Mouse (Mus musculus) cerebellum, adult 2 months (tissue): ENCODE measurements around the gene Cdr2.

Source experiments
- CTCF ChIP-seq: fragments of 200-500 bp; IDR thresholded peaks from 2 replicates; pipeline ENCODE4 v1.5.1; 2011; ENCODE audit warnings: low read depth, mild to moderate bottlenecking, control low read depth, low read length, moderate library complexity, borderline replicate concordance; ENCODE audit not compliant: insufficient read depth
- POLR2A ChIP-seq: fragments of 200-500 bp; IDR thresholded peaks from 2 replicates; pipeline ENCODE4 v1.6.1; 2011; ENCODE audit warnings: low read length, control low read depth, borderline replicate concordance; ENCODE audit not compliant: insufficient read depth

DNA sequence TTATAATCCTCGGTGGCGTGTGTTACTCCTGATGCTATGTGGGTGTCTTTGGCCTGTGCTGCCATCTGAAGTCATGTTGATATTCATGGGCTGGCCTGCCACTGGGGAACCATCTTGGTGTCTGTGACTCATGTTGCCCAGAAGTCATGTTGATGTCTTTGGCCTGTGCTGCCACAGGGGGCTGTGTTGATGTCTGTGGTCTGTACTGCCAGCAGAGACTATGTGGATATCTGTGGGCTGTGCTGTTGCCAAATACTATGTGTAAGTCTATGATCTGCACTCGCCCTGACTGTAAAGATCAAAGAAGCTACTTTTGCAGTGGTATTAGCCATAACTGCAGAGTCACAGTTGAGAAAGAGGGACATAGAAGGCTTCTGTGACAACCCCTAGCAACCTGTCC, 36.7 kb upstream of the Cdr2 start:
- TF ChIP-seq CTCF (no peak), POLR2A (no peak)
